ENCODE assay signal across 7 mouse cellular contexts in genomic region chr7:130547635-130548175, GRCm38 (mm10). TPM values are rescaled to one million over a fixed set of nuclear protein-coding genes. Genes with fewer than 3 reads are reported as not detected.
DNase-seq lines count a peak whose midpoint lies in the region; ATAC-seq and TF ChIP-seq lines count a peak whose summit lies in the region.

No protein-coding gene starts in this region.

- no peak for DNase-seq in lung, embryonic 14.5 days
- DNase-seq in lung, adult 2 months: no peak
- no peak for DNase-seq in forebrain, embryonic 14.5 days (ENCODE audit: low spot score)
- no peak for DNase-seq in layer of hippocampus, postnatal 14 days (ENCODE audit: low spot score in 2 of 2)
- DNase-seq in embryo, embryonic 9.5 days (ENCODE audit: extremely low spot score): no peak

- no peak for ATAC-seq in lung, embryonic 14.5 days (ENCODE audit: insufficient read depth)
- no peak for ATAC-seq in forebrain, embryonic 14.5 days
- no peak for ATAC-seq in liver, embryonic 12.5 days
- 0 out of 2 replicates have a peak, but pooled peaks have one; percentile 17 for ATAC-seq in neutrophil, adult 5-6 weeks (ENCODE audit: extremely low read depth, insufficient number of reproducible peaks, low FRiP score, poor library complexity, severe bottlenecking)

- peak overlapping the region; percentile 93 for H3K9ac ChIP-seq in lung, embryonic 14.5 days
- no peak overlapping the region; the same call in 1 of the 2 replicates for H3K9ac ChIP-seq in forebrain, embryonic 14.5 days (ENCODE audit: low read length)
- peak overlapping the region; percentile 97 for H3K9ac ChIP-seq in liver, embryonic 12.5 days

- TF ChIP-seq POLR2A in lung, adult 2 months (IDR thresholded peaks at IDR 0.05; ENCODE audit: borderline replicate concordance, extremely low read depth, low read depth, low read length): no peak

- no peak for TF ChIP-seq CTCF in lung, embryonic 14.5 days (IDR thresholded peaks at IDR 0.05; ENCODE audit: low read depth)
- no peak for TF ChIP-seq CTCF in lung, adult 2 months (IDR thresholded peaks at IDR 0.05; ENCODE audit: insufficient read depth, low read length)

- H3K27me3 ChIP-seq in lung, embryonic 14.5 days (ENCODE audit: insufficient read depth, low read length): no peaks in the 10 kb centered on the region
- no peaks in the 10 kb centered on the region for H3K27me3 ChIP-seq in forebrain, embryonic 14.5 days (replicated peaks; ENCODE audit: control insufficient read depth, insufficient read depth, low read length)
- peaks cover 3% of the 10 kb centered on the region; the same call in 1 of the 2 replicates for H3K27me3 ChIP-seq in liver, embryonic 12.5 days (replicated peaks)

- H3K27ac ChIP-seq in lung, embryonic 14.5 days (ENCODE audit: low read depth): 0 out of 2 replicates have a peak overlapping the region, but pooled peaks have one; percentile 100
- 0 out of 2 replicates have a peak overlapping the region, but pooled peaks have one; percentile 98 for H3K27ac ChIP-seq in forebrain, embryonic 14.5 days (ENCODE audit: low read depth, low read length)
- no peak overlapping the region; the same call in 1 of the 2 replicates for H3K27ac ChIP-seq in liver, embryonic 12.5 days

- H3K9me3 ChIP-seq in lung, embryonic 14.5 days (ENCODE audit: low read depth, low read length): no peaks in the 10 kb centered on the region
- H3K9me3 ChIP-seq in forebrain, embryonic 14.5 days (replicated peaks; ENCODE audit: control insufficient read depth, low read length): no peaks in the 10 kb centered on the region
- no peaks in the 10 kb centered on the region for H3K9me3 ChIP-seq in liver, embryonic 12.5 days (replicated peaks)

- peak overlapping the region; percentile 40 for H3K4me2 ChIP-seq in lung, embryonic 14.5 days
- peak overlapping the region; percentile 89; the same call in 1 of the 2 replicates for H3K4me2 ChIP-seq in forebrain, embryonic 14.5 days (ENCODE audit: low read length)
- H3K4me2 ChIP-seq in liver, embryonic 12.5 days: peak overlapping the region; percentile 82

- H3K4me1 ChIP-seq in lung, embryonic 14.5 days (ENCODE audit: insufficient read depth): no peaks in the 10 kb centered on the region
- 0 out of 2 replicates have a peak, but pooled peaks cover 2% of the 10 kb centered on the region for H3K4me1 ChIP-seq in lung, adult 2 months (ENCODE audit: control insufficient read depth, insufficient read depth, low read length)
- H3K4me1 ChIP-seq in forebrain, embryonic 14.5 days (ENCODE audit: control insufficient read depth, insufficient read depth, low read length): peaks cover 7% of the 10 kb centered on the region
- peaks cover 28% of the 10 kb centered on the region for H3K4me1 ChIP-seq in liver, embryonic 12.5 days

- 80% methylated on average over 12 of the region's 12 CpGs for WGBS in lung, embryonic 14.5 days
- WGBS in lung, adult 2 months: 72% methylated on average over 12 of the region's 12 CpGs
- WGBS in forebrain, embryonic 14.5 days: 87% methylated on average over 12 of the region's 12 CpGs
- WGBS in liver, embryonic 12.5 days (ENCODE audit: insufficient replicate concordance): 68% methylated on average over 12 of the region's 12 CpGs

- peaks cover 23% of the 10 kb centered on the region for H3K36me3 ChIP-seq in lung, embryonic 14.5 days (ENCODE audit: insufficient read depth)
- peaks cover 19% of the 10 kb centered on the region for H3K36me3 ChIP-seq in forebrain, embryonic 14.5 days (ENCODE audit: control insufficient read depth, insufficient read depth, low read length)
- H3K36me3 ChIP-seq in liver, embryonic 12.5 days: peaks cover 30% of the 10 kb centered on the region

- peak overlapping the region; percentile 84 for H3K4me3 ChIP-seq in lung, embryonic 14.5 days (ENCODE audit: low read depth, low read length)
- H3K4me3 ChIP-seq in lung, adult 2 months (replicated peaks; ENCODE audit: extremely low read depth, low read depth, low read length): no peak overlapping the region
- 0 out of 2 replicates have a peak overlapping the region, but pooled peaks have one; percentile 90 for H3K4me3 ChIP-seq in forebrain, embryonic 14.5 days (ENCODE audit: low read depth, low read length)
- H3K4me3 ChIP-seq in liver, embryonic 12.5 days: peak overlapping the region; percentile 91

RNA-seq across cellular contexts. Expression of gene Nsmce4a, which starts 25.2 kb away (rescaled TPM):
- 185 and 192 TPM in 2 replicates for polyA plus RNA-seq in lung, embryonic 14.5 days (2014; fragmentation: Nextera tagmentation; extraction: Ambion mirVana)
- polyA plus RNA-seq in lung, adult 2 months (2012; rRNA removed): 29.6 and 36.3 TPM in 2 replicates
- polyA plus RNA-seq in forebrain, embryonic 14.5 days (2014; fragmentation: Nextera tagmentation; extraction: Ambion mirVana): 130 and 154 TPM in 2 replicates
- polyA plus RNA-seq in liver, embryonic 12.5 days (2016; fragmentation: Nextera tagmentation; extraction: Ambion mirVana): 139 and 141 TPM in 2 replicates
- total RNA-seq in neutrophil, adult 5-6 weeks (2017): 155 and 165 TPM in 2 replicates
- total RNA-seq in layer of hippocampus, postnatal 14 days (2021): 10 to 100 TPM; 32.6 to 33.3 TPM

RNA-seq across cellular contexts. Expression of gene Ate1, which starts 27.5 kb away (rescaled TPM):
- polyA plus RNA-seq in lung, embryonic 14.5 days (2014; fragmentation: Nextera tagmentation; extraction: Ambion mirVana): 70.6 and 72.9 TPM in 2 replicates
- polyA plus RNA-seq in lung, adult 2 months (2012; rRNA removed): 6.1 and 12.5 TPM in 2 replicates
- polyA plus RNA-seq in forebrain, embryonic 14.5 days (2014; fragmentation: Nextera tagmentation; extraction: Ambion mirVana): 73.7 and 85.8 TPM in 2 replicates
- 33.0 and 33.3 TPM in 2 replicates for polyA plus RNA-seq in liver, embryonic 12.5 days (2016; fragmentation: Nextera tagmentation; extraction: Ambion mirVana)
- total RNA-seq in neutrophil, adult 5-6 weeks (2017): 74.5 and 77.6 TPM in 2 replicates
- 10 to 100 TPM; 61.6 to 61.9 TPM for total RNA-seq in layer of hippocampus, postnatal 14 days (2021)

RNA-seq across cellular contexts. Expression of gene Tacc2, which starts 29.5 kb away (rescaled TPM):
- polyA plus RNA-seq in lung, embryonic 14.5 days (2014; fragmentation: Nextera tagmentation; extraction: Ambion mirVana): 32.6 and 33.8 TPM in 2 replicates
- polyA plus RNA-seq in lung, adult 2 months (2012; rRNA removed): 71.7 and 74.5 TPM in 2 replicates
- polyA plus RNA-seq in forebrain, embryonic 14.5 days (2014; fragmentation: Nextera tagmentation; extraction: Ambion mirVana): 40.2 and 47.9 TPM in 2 replicates
- polyA plus RNA-seq in liver, embryonic 12.5 days (2016; fragmentation: Nextera tagmentation; extraction: Ambion mirVana): 6.2 and 7.2 TPM in 2 replicates
- 0.35 and 1.2 TPM in 2 replicates for total RNA-seq in neutrophil, adult 5-6 weeks (2017)
- total RNA-seq in layer of hippocampus, postnatal 14 days (2021): 10 to 100 TPM; 86.2 to 86.5 TPM
